Mouse (Mus musculus): ENCODE data around the gene Cerkl.

Gene Cerkl

DNA sequence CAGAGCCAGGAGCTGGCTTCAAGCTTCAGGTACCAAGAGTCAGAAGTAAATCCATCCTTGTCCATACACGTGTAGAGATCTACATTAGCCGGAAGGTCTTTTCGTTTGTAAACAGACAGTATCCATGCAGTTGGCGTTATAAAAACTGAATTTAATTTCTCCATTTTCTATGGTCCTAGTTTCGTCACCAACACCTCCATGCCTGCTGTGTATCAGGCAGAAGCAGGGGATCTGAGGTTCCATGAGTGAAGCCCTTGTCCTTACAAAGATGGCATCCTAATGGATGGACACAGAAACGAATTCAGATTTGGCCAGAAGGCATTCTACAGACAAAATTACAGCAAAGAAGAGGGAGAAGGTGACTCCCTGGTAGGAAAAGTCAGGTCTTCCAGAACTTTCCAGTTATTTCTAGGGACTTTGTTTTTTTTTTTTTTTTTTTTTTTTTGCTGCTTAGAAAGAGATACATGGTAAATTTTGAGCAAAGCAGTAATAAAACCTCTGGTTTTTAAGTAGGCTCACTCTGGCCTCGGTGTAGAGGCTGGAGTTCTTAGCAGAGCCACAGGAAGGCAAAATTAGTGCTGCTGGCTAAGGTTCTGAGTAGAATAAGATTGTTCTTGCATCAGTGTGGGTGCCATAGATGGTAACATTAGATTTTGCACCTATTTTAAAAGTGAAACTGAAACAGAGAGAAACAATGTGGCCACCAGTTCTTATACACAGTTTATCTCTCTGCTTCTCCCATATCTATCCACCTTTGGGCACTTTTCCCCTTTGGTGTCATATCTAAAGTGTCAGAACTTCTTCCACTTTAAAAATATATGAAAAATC lies 85.0 kb downstream of the Cerkl start:
- no peak for DNase-seq

DNA sequence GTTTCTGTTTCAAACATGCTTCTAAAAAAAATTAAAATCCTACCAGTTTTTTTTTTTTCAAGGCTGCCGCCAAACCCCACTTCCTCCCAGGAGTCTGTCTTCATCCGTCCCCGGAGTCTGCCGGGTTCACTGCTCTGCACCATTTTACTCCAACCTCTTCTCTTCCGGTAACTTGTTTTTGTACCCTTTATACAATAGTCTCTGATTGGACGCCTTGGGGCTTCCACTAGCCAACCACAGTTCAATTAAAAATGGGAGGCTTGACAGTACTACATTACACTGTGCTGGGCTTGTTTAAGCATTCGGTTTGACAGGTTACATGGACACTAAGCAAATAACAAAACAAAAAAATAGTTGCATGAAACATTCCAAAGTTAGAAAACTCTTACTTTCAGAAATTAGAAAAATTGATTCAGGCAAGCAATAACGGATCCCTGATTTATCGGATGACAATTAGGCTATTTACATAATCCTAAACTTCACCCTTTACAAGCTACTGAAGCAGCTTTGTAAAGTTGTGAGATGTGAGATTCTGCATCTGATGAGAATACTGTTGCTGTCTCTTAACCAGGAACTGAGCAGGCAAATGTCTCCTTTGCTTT lies 85.8 kb downstream of the Cerkl start:
- peak; percentile 14 for DNase-seq

DNA sequence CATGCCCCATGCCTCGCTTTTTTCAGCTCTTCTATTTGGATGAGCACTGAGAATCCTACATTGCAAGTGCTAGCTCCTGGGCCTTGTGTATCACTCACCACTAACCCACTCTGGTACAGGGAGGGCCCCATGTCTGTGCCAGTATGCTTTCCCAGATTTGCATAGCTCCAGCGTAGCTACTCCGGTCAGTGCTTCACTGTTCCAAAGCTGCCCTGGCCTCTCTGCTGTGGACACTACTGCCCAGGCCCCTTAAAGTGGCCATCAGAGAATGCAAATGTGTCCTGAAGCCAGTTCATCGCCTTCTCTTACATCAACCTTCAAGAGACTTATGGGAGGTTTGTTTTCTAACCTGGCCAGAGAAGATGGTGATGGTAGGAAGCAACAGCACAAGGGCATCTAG lies 86.7 kb downstream of the Cerkl start:
- no peak for DNase-seq

DNA sequence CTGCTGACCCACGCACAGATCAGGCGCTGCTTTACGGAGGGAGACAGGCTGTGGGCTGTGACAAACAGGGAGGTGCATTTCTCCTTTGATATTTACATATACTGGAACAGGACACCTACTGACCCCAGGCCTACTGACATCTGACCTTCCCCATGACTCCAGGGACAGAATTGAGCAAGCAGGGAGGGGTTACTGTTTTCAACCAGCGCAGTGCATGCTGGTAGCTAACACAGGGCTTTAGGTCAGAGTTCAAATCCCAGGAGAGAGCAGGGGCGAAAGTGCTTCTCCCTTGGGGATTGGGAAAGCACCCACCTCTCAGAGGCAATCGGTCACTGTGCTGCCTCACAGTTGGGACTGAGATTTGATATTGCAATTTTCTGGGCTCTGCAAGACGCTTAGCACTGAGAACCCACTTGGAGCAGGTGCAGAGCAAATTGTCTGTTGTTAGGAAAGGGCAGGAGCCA lies 87.5 kb downstream of the Cerkl start:
- no peak for DNase-seq

DNA sequence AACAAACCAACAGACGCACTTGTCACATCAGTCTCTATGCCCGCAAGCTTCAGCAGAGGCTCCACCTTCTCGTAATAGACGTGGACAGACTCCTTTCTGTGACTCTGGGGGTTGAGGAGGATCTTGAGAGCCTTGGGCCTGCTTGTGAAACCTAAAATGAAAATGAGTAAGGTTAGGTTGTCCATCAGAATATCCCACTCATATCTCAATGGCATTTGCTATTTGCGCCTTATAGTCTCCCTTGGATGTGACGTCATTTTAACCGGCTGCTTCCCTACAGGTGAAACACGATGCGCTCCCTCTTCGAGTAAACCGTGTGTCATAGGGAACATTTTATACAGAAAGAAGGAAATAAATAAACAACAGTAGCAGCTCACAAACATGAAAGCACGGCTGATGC lies 87.9 kb downstream of the Cerkl start:
- no peak for DNase-seq

DNA sequence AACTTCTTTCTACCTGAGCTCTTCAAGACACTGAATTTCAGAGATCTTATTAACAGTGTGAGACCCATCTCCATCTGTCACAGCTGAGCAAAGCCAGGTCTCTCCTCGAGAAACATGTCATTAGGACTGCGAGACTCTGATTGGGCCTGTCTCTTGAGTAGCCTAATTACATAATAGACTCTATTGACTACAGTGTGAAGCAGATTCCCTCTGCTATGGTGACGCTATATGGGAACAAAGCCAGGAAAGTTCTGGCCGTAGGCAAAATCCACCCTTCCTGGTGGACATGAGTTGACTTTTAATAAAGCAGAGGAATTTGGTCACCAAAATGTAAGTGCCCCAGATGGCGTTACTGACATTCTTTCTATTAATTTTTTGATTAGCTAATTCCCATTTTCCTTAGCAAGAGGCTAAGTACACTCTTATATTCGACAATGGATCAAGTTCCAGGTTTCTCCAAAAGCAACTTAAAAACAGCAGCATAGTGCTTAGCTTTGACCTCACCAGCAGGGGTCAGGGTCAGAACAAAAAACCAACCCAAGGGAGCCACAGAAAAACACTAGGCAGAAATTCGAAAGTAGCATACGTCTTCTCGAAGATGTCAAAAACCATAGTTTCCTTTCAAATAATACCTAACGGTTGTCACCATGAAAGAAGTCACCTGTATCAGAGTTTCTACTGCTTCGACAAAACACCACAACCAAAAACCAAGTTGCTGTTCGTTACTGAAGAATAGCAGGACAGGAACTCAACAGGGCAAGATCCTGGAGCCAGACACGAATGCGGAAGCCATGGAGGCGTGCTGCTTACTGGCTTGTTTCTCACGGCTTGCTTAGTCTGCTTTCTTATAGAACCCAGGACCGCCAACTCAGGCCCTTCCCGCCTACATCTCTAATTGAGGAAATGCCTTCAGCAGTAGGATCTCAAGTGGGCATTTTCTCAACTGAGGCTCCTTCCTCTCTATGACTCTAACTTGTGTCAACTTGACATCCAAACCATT lies 88.8 kb downstream of the Cerkl start:
- peak; percentile 20 for DNase-seq

DNA sequence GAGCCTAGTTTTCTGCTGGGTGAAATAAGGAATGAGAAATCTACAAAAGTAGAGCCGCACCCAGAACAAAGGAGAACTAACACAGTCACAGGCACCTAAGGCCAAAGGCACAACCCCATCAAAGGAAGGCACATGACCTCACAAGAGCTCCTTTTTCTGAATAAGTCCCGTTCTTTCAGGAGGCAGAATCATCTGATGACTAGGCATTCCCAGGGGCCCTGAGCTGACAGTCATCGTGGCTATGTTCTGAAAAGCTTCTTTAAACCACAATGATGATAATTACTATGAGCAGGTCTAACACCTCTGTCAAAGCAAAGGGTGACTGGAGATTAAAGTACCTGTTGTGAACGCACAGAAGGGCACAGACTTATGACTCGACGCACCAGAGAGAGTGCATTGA lies 92.7 kb downstream of the Cerkl start:
- DNase-seq, result no peak

DNA sequence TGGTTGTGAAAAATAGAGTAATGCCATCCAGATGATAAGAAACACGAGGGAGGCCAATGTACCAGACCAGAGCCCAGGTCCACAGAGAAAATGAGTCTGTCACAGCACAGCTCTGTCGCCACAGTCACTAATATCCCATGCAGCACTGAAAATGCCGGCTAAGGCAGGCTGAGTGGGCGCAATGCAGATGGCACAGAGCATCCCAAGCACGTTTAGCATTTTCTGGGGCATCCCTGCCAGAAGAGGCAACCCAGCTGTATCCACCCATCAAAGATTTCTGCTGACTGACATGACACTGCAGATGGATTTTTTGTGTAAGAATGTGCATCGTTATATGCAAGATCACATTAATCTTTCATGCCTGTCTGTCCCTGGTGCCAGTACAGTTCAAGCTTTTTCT lies 94.6 kb downstream of the Cerkl start:
- no peak for DNase-seq

DNA sequence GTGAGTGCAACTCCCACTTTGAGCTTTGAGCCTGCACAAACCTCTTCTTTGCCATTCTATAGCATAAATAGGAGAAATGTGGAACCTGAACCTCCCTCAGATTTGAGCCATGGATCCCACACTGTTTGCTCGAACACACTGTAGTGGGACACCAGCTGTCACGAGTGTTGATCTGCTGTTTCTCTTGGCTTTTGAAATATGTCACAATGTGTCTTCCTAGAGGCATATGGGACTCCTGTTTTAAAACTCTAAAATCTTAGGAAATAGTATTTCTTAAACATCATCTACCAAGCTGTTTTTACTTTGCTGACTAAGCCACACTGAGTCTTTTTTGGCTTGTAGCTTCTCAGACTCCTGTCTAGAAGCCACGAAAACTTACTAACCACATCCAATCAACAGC lies 98.8 kb downstream of the Cerkl start:
- DNase-seq, result no peak

DNA sequence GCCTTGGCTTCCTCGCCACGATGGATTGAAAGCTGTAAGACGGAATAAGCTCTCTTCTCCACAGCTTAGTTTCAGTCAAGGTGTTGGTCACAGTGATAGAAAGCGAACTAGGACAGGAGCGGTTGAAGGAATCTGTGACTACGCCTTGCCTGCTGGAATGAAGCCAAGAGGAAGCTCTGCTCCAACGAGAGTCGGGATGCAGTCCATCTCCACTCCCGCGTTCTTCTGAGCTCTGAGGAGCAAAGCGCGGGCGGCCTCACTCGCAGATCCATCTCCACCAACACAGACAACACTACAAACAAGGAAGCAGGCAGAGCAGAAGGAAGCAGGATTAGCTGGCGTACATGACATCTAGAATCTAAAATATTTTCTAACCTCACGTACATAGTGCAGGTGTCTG lies 101.8 kb downstream of the Cerkl start:
- DNase-seq, result no peak

DNA sequence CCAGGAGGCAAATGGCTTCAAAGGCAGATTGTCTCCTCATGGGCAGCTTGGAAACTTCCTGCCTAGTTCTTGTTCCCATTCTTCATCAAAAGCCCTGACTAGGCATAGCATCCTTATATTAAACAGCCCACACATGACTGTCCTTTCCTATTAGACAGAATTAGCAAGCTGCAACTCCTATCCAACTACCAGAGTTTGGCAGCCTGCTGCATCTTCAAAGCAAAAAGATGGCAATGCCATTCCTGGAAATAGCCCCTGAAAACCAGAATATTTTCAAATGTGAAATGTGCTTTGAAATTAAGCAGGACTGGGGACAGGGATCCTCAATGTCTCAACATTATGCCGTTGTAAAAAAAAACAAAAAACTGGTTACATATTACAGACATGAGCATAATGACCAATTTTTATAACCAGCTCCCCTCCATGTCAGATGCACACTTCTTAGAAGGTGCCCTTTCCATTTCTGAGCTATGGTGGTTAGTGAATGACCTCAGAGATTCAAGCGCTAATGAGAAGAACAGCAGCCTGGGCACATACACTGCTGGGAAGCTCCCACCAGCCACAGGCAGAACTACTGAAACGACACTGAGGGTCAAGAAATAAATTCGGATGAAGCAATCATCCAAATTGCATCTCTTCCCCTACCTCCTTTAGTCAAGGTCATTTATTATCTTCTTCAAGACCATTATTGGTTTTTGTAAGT lies 104.3 kb downstream of the Cerkl start:
- DNase-seq, result no peak

DNA sequence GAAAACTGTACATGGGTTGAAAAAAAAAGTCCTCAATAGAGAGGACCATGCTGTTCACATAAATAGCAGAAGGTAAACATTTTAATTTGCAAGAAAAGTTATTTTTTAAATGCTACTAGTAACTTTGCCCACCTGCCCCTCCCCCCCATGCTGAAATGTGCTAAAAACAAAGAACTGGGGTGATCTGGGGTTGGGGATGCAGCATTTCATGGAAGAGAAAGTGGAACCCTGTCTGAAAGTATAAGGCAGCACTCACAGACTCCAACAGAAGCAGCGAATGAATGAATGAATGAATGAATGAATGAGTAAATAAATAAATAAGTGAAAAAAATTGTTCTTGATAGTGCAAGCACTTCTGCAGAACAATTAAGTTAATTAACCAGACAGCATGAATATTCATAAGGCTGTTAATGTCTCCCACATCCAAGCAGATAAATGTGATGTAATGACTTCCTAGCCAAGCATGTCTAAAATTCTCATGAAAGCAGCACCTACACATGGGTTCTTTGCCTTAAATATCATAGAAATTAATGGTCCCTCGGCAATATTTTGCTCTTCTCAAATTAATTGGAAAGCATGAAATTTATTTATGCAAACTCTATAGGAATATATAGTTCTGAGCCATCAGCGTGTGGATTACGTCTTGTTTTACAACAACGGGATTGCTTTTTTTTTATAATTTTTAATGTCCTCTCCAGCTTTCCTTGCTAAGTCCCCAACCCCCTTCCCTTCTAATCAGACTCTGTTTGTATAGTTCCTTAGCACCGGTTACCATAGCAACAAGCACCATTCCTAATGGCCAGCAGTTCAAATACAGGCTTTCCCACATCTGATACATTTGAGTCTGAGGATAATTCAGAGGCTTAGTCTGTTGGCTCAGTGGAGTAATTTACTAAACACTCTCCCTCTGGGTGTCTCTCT lies 105.1 kb downstream of the Cerkl start:
- no peak for DNase-seq

DNA sequence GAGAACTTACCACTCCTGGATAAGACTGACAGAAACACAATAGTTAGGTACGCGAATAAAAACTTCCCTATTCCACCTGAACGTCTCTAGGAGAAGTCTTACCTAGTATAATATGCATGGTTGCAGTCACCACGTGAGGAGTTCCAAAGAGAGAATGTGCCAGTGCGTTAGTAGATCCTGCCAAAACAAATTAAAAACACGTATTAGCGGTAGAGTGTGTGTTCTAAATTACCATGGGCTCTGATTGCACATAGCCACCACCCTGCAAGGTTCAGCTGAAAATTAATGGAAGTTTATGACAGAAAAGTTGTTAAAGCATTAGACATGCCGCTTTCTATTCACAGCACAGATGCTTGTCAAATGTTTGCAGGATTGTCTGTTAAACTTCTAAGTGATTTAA lies 113.5 kb downstream of the Cerkl start:
- no peak for DNase-seq

DNA sequence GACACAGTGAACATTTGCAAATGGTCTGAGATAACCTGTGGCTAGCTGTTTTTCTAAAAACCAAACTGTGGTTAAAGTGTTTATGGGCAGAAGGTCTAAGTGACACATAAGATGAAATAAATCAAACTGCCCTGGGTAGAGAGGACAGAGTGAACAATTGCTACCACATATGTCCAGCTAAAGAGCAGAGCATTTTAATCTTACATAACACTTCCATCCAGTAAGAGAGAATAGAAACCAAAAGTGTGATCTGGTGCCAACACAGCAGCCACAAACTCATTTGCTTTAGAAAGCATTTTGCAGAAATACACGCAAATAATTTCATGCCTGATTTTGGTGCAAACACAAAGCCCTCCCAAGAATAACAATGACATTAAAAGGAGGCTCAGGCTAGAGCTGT lies 117.6 kb downstream of the Cerkl start:
- no peak for DNase-seq

DNA sequence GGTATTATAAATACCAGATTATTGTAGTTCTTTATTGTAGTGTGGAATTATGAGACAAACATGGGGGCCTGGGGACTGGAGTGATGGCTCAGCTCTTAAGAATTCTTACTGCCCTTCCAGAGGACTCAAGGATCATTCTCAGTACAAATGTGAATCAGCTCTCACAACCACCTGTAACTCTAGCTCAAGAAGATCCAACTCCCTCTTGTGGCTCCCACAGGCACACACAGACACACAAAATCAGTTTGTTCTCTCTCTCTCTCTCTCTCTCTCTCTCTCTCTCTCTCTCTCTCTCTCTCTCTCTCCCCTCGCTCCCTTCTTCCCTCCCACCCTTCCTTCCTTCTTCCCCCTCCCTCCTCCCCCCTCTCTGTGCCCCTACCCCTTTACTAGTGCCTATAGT lies 120.4 kb downstream of the Cerkl start:
- peak; percentile 8 for DNase-seq

DNA sequence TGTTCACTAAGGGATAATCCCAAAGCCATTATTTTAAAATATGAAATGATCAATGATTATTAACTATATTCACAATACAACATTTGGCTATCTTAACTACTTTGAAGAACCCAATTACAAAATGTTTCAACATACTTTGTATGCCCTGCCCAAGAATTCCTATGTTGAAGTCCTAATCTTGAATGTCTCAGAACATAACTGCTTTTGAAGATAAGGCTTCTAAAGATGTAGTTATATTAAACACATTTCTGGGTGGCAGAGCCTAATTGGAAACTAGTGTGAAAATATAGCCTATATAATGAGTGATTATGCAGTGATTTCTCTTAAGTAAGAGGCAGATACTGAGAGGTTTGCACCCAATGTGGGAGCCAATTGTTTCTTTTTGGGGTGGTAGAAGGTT lies 121.9 kb downstream of the Cerkl start:
- DNase-seq, result no peak

DNA sequence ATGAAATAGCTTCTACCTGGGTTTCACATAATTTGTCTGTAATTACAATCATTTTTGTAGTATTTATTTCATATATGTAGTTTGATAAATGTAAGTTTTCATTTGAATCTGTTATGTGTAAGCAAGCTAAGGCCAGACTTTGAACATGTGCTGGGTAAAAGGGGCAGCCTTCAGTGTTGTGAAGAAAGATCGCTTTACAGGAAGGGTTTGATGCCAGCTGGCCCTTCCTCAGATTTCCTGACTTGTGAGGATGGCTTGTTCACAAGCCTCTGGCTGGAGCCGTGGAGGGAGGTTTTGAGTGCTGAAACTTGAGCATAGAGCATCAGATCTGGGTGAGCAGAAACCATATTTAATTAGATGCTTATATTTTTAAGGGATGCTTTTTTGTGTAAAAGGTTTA lies 128.5 kb downstream of the Cerkl start:
- no peak for DNase-seq

DNA sequence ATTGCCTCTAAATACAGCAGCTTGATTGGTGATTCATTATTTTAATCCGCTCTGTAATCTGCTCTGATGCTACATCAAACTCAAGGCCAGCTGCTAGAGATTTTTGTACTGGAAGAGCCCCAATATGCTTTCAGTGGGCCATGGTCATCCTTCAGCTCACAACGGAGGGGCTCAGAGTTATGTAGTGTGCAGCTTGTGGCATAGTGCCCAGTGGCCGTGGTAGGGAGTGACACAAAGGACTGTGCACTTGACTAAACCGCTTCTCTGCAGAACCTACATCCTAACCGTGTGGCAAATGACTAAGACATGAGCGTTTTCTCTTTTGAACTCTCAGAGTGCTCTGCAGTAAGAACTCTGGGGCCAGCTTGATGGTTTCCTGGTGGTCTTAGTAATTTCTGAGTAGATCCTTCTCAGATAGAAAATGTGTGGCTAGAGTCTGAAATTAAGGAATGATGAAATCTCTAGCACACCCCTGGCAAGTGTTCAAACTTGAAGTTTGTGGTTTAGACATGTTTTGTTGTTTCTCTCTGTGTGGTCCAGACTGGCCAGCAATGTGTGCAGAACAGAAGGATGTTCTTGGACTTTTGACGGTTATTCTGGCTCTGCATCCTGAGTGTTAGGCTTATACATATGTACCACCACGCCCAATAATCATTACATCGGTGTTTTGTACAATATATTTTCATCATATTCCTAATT lies 140.3 kb downstream of the Cerkl start:
- DNase-seq, result no peak

DNA sequence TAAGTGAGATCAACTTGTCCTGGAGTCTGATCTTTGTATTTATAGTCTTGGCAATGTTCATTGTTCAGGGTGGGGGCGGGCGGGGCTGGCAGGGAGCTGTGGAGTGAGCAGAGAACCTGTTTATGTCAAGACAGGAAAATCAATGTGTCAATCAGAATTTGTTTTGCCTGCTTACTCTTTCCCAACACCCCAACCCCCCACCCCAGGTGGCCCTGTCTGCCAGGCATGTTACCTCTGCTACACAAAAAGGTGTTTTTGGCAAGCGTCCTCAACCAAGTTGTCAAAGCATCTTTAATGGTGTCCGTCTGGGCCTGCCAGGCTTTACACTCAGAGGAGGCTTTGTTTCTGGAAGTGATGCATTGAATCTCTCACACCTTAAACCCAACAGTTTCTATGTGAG lies 141.5 kb downstream of the Cerkl start:
- DNase-seq, result no peak

DNA sequence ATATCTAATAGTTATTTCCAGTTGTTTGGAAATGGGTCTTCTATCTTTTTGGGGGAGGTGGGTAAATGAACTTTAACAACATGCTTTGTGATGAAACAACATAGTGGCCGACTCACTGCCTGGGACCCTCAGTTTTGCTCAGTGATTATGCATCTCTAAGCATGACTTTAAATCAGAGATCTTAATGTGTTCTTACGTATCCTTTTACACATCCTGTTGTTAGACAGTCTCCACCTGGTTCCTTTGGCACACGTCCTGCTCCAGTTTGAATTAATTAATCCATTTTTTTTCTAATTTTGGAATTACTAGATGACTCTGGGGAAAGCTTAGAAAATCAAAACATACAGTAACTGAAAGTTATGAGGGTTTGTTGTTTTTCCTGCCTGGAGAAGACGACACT lies 144.1 kb downstream of the Cerkl start:
- no peak for DNase-seq
